Mouse (Mus musculus): ENCODE results near the gene Vdac1. TPM values are rescaled to one million over a fixed set of nuclear protein-coding genes. Genes with fewer than 3 reads are reported as not detected.

The Vdac1 gene
- polyA plus RNA-seq, 1 experiment from 2014 or later, result 265 TPM

- H3K4me2 ChIP-seq (replicated peaks; ENCODE audit: low read depth, low read length), result no peak overlapping the region
- no peak overlapping the region for H3K4me3 ChIP-seq (ENCODE audit: low read length)
- H3K9ac ChIP-seq (ENCODE audit: low read depth, low read length), result no peak overlapping the region
- 0 out of 2 replicates have a peak, but pooled peaks cover 4% of the 10 kb centered on the region for H3K4me1 ChIP-seq (ENCODE audit: control insufficient read depth, insufficient read depth, low read length)
- H3K27ac ChIP-seq (ENCODE audit: low read depth, low read length), result no peak overlapping the region
- ATAC-seq (ENCODE audit: low FRiP score, low TSS enrichment), result no peak
- H3K9me3 ChIP-seq (ENCODE audit: control insufficient read depth, low read length), result no peaks in the 10 kb centered on the region
- no peaks in the 10 kb centered on the region for H3K36me3 ChIP-seq (ENCODE audit: control insufficient read depth, insufficient read depth, low read length)
- H3K27me3 ChIP-seq (ENCODE audit: control insufficient read depth, insufficient read depth, low read length), result no peaks in the 10 kb centered on the region
- 84% methylated on average over 12 of the region's 12 CpGs for WGBS
Observed at GRCm38 (mm10) chr11:52340123-52340864, 20.4 kb upstream of the Vdac1 start.

GRCm38 (mm10) chr11:52341001-52341400 is 19.7 kb upstream of the Vdac1 start:
- ATAC-seq (ENCODE audit: low FRiP score, low TSS enrichment), result no peak
- 62% methylated on average over 9 of the region's 9 CpGs for WGBS

GRCm38 (mm10) chr11:52341476-52341875 is 19.2 kb upstream of the Vdac1 start:
- Histone ChIP-seq H3K4me1 (ENCODE audit: control insufficient read depth, insufficient read depth, low read length) (no peaks in the 10 kb centered on the region), H3K9ac (ENCODE audit: low read depth, low read length) (no peak overlapping the region), H3K27me3 (ENCODE audit: control insufficient read depth, insufficient read depth, low read length) (no peaks in the 10 kb centered on the region), H3K36me3 (ENCODE audit: control insufficient read depth, insufficient read depth, low read length) (no peaks in the 10 kb centered on the region), H3K9me3 (ENCODE audit: control insufficient read depth, low read length) (no peaks in the 10 kb centered on the region), H3K4me3 (ENCODE audit: low read length) (no peak overlapping the region), H3K27ac (ENCODE audit: low read depth, low read length) (no peak overlapping the region), H3K4me2 (replicated peaks; ENCODE audit: low read depth, low read length) (no peak overlapping the region)
- WGBS, result 65% methylated on average over 5 of the region's 5 CpGs
- ATAC-seq (ENCODE audit: low FRiP score, low TSS enrichment), result no peak

More at GRCm38 (mm10) chr11:52341001-52341400, 19.7 kb upstream of the Vdac1 start:
- Histone ChIP-seq H3K27ac (ENCODE audit: low read depth, low read length) (no peak overlapping the region), H3K9me3 (ENCODE audit: control insufficient read depth, low read length) (no peaks in the 10 kb centered on the region), H3K27me3 (ENCODE audit: control insufficient read depth, insufficient read depth, low read length) (no peaks in the 10 kb centered on the region), H3K36me3 (ENCODE audit: control insufficient read depth, insufficient read depth, low read length) (no peaks in the 10 kb centered on the region), H3K4me1 (ENCODE audit: control insufficient read depth, insufficient read depth, low read length) (no peaks in the 10 kb centered on the region), H3K9ac (ENCODE audit: low read depth, low read length) (no peak overlapping the region), H3K4me2 (replicated peaks; ENCODE audit: low read depth, low read length) (no peak overlapping the region), H3K4me3 (ENCODE audit: low read length) (no peak overlapping the region)

GRCm38 (mm10) chr11:52342296-52342695 is 18.4 kb upstream of the Vdac1 start:
- Histone ChIP-seq H3K27me3 (ENCODE audit: control insufficient read depth, insufficient read depth, low read length) (no peaks in the 10 kb centered on the region), H3K4me2 (replicated peaks; ENCODE audit: low read depth, low read length) (no peak overlapping the region), H3K4me3 (ENCODE audit: low read length) (no peak overlapping the region), H3K27ac (ENCODE audit: low read depth, low read length) (no peak overlapping the region), H3K9ac (ENCODE audit: low read depth, low read length) (no peak overlapping the region), H3K36me3 (ENCODE audit: control insufficient read depth, insufficient read depth, low read length) (no peaks in the 10 kb centered on the region), H3K4me1 (ENCODE audit: control insufficient read depth, insufficient read depth, low read length) (no peaks in the 10 kb centered on the region), H3K9me3 (ENCODE audit: control insufficient read depth, low read length) (no peaks in the 10 kb centered on the region)
- 93% methylated on average over 4 of the region's 4 CpGs for WGBS
- ATAC-seq (ENCODE audit: low FRiP score, low TSS enrichment), result no peak

- Histone ChIP-seq H3K4me1 (ENCODE audit: control insufficient read depth, insufficient read depth, low read length) (no peaks in the 10 kb centered on the region), H3K27me3 (ENCODE audit: control insufficient read depth, insufficient read depth, low read length) (no peaks in the 10 kb centered on the region), H3K36me3 (ENCODE audit: control insufficient read depth, insufficient read depth, low read length) (no peaks in the 10 kb centered on the region), H3K27ac (ENCODE audit: low read depth, low read length) (no peak overlapping the region), H3K4me3 (ENCODE audit: low read length) (no peak overlapping the region), H3K9me3 (ENCODE audit: control insufficient read depth, low read length) (no peaks in the 10 kb centered on the region), H3K9ac (ENCODE audit: low read depth, low read length) (no peak overlapping the region), H3K4me2 (replicated peaks; ENCODE audit: low read depth, low read length) (no peak overlapping the region)
- ATAC-seq (ENCODE audit: low FRiP score, low TSS enrichment), result no peak
- 3% methylated on average over 6 of the region's 6 CpGs for WGBS
Observed at GRCm38 (mm10) chr11:52343162-52343561, 17.5 kb upstream of the Vdac1 start.

- Histone ChIP-seq H3K36me3 (ENCODE audit: control insufficient read depth, insufficient read depth, low read length) (no peaks in the 10 kb centered on the region), H3K4me1 (ENCODE audit: control insufficient read depth, insufficient read depth, low read length) (no peaks in the 10 kb centered on the region), H3K27me3 (ENCODE audit: control insufficient read depth, insufficient read depth, low read length) (no peaks in the 10 kb centered on the region), H3K9me3 (ENCODE audit: control insufficient read depth, low read length) (no peaks in the 10 kb centered on the region), H3K4me3 (ENCODE audit: low read length) (no peak overlapping the region), H3K27ac (ENCODE audit: low read depth, low read length) (no peak overlapping the region), H3K9ac (ENCODE audit: low read depth, low read length) (no peak overlapping the region), H3K4me2 (replicated peaks; ENCODE audit: low read depth, low read length) (no peak overlapping the region)
- WGBS, result 73% methylated on average over 12 of the region's 12 CpGs
- ATAC-seq (ENCODE audit: low FRiP score, low TSS enrichment), result no peak
Observed at GRCm38 (mm10) chr11:52344991-52345777, 15.5 kb upstream of the Vdac1 start.

GRCm38 (mm10) chr11:52345939-52346634 is 14.6 kb upstream of the Vdac1 start:
- peak; percentile 61; the same call in 1 of the 2 replicates for ATAC-seq (ENCODE audit: low FRiP score, low TSS enrichment)
- Histone ChIP-seq H3K9me3 (ENCODE audit: control insufficient read depth, low read length) (no peaks in the 10 kb centered on the region), H3K27ac (ENCODE audit: low read depth, low read length) (no peak overlapping the region; the same call in 1 of the 2 replicates), H3K4me1 (ENCODE audit: control insufficient read depth, insufficient read depth, low read length) (0 out of 2 replicates have a peak, but pooled peaks cover under 1% of the 10 kb centered on the region), H3K4me2 (replicated peaks; ENCODE audit: low read depth, low read length) (peak overlapping the region; percentile 37), H3K4me3 (ENCODE audit: low read length) (peak overlapping the region; percentile 26), H3K36me3 (ENCODE audit: control insufficient read depth, insufficient read depth, low read length) (no peaks in the 10 kb centered on the region), H3K27me3 (ENCODE audit: control insufficient read depth, insufficient read depth, low read length) (no peaks in the 10 kb centered on the region), H3K9ac (ENCODE audit: low read depth, low read length) (0 out of 2 replicates have a peak overlapping the region, but pooled peaks have one; percentile 9)
- WGBS, result 12% methylated on average over 11 of the region's 12 CpGs

GRCm38 (mm10) chr11:52346635-52347005 is 14.0 kb upstream of the Vdac1 start:
- H3K9me3 ChIP-seq (ENCODE audit: control insufficient read depth, low read length), result no peaks in the 10 kb centered on the region
- 0 out of 2 replicates have a peak overlapping the region, but pooled peaks have one; percentile 9 for H3K9ac ChIP-seq (ENCODE audit: low read depth, low read length)
- H3K4me1 ChIP-seq (ENCODE audit: control insufficient read depth, insufficient read depth, low read length), result 0 out of 2 replicates have a peak, but pooled peaks cover 4% of the 10 kb centered on the region
- ATAC-seq (ENCODE audit: low FRiP score, low TSS enrichment), result peak; percentile 71; the same call in 1 of the 2 replicates
- H3K36me3 ChIP-seq (ENCODE audit: control insufficient read depth, insufficient read depth, low read length), result no peaks in the 10 kb centered on the region
- peak overlapping the region; percentile 37 for H3K4me2 ChIP-seq (replicated peaks; ENCODE audit: low read depth, low read length)
- H3K27me3 ChIP-seq (ENCODE audit: control insufficient read depth, insufficient read depth, low read length), result no peaks in the 10 kb centered on the region
- peak overlapping the region; percentile 26 for H3K4me3 ChIP-seq (ENCODE audit: low read length)
- H3K27ac ChIP-seq (ENCODE audit: low read depth, low read length), result peak overlapping the region; percentile 49; the same call in 1 of the 2 replicates
- 3% methylated on average over 12 of the region's 12 CpGs for WGBS

Data from kidney, embryonic 14.5 days (tissue).